Mouse (Mus musculus) cerebellum, adult 9-11 months (tissue): ENCODE measurements at regions not wholly inside any gene's neighbourhood (a gene's known extent, or its start where the extent isn't known, plus 50 kb on each side); places are given as distances from the start of the nearest gene placed in this dataset.
A peak's percentile ranks its signal among the peaks of the same experiment; 100 is the strongest.

ENCODE experiments used
- DNase-seq: peaks from one replicate; pipeline ENCODE4 v3.0.0; 2022

GRCm38 (mm10) chr14:24550763-24551471 lies 64.0 kb downstream of the Rps24 start:
- peak; percentile 40 for DNase-seq

DNA sequence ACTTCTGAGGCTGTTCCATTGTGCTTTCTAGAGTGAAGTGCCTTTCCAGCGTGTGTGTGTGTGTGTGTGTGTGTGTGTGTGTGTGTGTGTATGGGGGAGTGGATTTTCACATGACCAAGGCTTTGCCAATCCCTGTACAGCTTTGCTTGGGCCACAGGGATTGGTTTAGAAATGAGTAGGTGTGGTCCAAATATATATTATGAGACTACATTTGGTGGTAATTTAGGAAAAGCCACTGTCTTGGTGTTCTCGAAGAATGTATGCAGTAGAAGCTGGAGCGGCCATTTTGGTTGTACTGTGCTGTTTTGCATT lies 64.5 kb downstream of the Rps24 start:
- no peak for DNase-seq

DNA sequence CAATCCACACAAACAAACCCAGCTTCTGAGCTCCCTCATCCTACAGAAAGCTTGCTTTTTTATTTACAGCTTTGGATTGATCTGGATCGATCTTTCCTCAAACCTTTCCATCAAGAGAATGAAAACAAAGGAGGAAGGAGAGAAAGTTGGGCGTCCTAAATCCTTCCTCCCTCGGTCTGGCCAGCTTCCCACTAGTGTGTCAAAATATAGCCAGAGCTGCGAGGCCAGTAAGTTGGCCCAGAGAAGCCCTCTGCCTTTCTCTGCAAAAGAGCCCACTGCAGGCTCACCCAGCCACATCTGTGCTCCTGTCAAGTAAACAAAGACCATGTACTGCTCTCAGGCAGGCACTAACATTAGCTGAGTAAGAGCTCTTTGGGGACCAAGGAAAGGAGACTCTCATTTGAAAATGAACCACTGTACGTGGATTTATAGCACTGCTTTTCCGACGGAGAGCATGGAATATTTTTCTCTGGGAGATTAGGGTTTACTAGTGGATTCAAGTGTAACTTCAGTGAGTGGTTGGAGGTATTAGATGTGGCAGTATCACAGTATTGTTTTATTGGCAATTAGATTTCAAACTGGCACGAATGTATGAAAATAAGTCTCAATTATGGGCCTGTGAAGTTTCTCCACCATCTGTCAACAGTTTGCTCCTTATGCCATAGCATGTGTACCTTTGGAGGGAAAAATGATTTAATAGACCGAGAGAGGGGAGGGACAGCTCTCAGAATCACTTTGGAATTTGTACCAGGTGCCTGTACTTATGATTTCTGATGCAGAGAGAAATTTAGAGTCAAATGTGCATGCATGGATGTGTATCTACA lies 78.1 kb downstream of the Rps24 start:
- DNase-seq, result no peak

GRCm38 (mm10) chr14:24565718-24566322 lies 78.9 kb downstream of the Rps24 start:
- no peak for DNase-seq

- no peak for DNase-seq
Observed at GRCm38 (mm10) chr14:24575111-24575510, 88.2 kb downstream of the Rps24 start.

DNA sequence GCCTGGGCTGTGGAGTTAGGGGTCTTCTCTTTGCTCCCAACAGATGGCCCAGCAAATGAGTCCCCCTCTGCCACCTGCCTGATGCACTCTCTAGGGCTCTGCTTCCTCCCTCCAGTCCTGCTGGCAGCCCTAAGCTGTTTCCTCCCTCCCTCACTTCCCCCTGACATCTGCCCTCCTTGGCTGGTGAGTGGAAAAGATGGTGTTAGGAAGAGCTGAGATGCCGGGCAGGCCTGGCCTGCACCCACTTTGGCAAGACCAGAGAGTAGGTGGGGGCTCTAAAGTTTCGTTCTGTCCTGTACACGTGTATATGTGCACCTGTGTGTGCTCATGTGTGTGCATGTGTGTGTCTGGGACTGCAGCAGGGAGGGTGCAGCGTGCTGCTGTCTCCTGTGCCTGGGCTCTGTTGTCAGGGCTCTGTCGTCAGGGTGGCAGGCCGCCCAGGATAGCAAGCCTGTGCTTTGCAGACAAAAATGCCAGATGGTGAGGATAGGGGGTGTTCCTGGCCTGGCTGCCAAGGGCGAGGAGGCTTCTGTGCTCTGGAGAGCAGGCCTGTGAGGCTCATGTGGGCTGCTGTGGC lies 91.7 kb downstream of the Rps24 start:
- peak; percentile 98 for DNase-seq

- DNase-seq, result peak; percentile 65
Observed at GRCm38 (mm10) chr14:24579153-24579795, 92.3 kb downstream of the Rps24 start.

DNA sequence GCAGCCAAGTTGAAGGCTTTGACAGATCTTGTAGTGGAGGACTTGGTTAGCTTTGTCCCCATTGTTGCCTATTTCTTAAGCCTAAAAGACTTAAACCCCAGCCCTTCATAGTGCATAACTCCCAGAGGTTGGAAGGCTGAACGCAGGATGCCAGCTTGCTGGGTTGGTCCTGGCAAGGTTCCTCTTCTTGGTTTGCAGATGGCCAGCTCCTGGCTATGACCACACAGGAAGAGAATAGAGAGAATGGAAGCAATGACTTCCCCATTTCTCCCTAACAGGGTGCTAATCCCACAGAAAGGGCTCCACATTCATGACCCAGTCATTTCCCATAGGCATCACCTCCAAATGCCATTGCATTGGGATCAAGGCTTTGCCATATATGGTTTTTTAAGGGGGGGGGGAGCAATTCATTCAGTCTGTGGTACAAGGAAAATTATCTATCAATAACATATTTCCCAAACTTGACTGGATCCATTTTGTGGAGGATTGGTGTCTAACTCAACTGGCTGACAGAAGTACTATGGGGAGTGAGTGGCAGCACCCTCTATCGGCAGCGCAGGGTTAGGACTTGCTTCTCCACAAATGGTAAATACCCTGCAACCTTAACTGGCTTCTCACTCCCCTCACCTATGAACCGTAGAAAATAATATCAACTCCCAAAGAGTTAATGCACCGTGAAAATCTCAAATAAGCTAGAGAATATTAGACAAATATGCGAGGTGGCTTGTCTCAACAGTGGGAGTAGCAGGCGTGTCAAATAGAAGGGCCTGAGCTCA lies 99.4 kb downstream of the Rps24 start:
- DNase-seq, result no peak

GRCm38 (mm10) chr14:24586982-24587672 lies 100.2 kb downstream of the Rps24 start:
- no peak for DNase-seq

GRCm38 (mm10) chr14:24588041-24588440 lies 101.1 kb downstream of the Rps24 start:
- DNase-seq, result no peak

GRCm38 (mm10) chr14:24606444-24607173 lies 119.7 kb downstream of the Rps24 start:
- DNase-seq, result peak; percentile 51

DNA sequence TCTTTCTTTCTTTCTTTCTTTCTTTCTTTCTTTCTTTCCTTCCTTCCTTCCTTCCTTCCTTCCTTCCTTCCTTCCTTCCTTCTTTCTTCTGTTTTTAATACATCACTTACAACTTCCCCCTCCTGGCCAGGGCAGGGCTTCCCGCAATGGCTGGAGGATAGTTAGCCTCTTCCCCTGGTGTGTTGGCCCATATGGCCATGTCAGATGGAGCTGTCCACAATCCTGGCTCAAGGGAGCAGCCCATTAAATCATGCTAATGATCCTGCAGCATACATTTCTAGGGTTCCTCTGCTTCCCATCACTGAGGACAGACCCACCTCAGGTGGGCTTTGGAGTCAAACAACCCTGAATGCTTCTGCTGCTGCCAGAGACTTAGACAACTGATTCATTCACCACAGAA lies 121.4 kb downstream of the Rps24 start:
- DNase-seq, result peak; percentile 88

- DNase-seq, result peak; percentile 82
Observed at GRCm38 (mm10) chr14:24612254-24612995, 125.5 kb downstream of the Rps24 start.

DNA sequence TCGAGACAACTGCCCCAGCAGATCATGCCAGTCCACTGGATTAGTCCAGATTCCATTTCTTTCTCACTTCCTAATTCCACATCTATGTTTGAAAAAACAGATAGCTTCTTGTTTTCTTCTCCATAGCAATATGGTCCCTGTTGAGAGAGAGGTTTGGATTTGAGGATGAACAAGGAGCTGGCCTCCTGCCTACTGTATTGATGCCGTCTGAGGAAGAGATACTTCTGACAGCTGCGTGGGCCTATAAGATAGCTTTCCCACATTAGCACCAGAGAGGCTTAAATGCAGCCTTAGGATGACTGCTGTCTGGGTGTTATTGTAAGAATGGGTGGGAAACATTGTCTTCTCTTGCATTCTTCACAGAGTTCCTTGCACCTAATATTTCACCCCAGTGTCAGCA lies 128.9 kb downstream of the Rps24 start:
- no peak for DNase-seq

DNA sequence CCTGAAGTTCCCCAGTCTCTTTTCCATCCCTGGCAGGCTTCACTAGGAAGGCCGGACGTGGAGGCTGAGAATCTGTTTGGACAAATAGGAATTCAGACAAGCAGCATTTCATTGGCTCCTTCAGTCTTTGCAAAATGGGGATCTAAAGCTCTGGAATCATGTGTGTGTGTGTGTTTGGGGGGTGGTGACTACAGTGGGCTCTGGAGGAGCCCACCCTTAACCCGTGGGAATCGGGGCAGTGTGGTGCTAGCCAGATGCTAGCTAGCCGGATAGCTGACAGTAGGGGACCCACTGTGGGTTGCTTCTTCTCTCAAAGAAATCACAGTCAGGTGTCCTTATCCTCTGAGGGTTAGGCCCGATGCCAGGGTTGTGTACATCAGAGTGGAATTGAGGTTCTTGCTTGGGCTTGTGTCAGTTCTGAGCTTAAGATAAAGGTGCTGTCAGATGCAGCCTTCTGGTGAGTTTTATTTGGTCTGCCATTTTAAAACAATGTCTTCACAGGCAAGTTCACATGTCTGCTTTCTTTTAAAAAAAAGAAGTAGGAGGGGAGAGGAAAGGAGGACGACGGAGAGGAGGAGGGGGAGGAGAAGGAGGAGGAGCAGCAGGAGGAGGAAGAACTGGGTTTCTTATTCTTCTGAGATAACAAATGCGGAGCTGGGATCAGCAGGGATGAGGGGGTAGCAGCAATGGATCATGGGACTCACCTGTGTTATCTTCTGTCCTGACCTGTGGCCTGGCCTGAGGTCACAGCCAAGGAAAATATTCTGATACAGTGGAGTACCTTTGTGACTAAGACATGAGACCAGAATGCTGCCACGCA lies 129.6 kb downstream of the Rps24 start:
- no peak for DNase-seq

- DNase-seq, result no peak
Observed at GRCm38 (mm10) chr14:24617126-24617375, 130.1 kb downstream of the Rps24 start.

DNA sequence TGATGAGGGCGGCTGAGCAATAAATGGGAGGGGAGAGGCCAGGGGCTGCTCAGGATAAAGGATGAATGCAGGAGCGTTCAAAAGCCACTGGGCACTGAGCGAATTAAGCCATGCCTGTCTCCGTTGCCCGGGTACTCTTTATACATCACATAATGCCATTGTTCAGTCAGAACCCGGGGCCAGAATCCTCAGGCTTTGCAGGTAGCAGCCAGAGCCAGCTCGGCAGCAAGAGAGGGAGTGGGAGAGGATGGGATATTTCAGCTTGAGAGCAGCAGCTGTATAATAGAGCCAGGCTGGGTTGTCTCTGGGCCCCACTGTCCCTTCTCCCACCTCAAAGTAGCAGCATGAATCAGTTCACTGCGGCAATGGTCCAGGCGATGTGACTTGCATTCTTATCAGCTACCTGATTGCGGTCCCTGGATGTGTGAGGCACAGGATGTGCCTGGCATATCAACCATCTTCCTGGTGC lies 130.5 kb downstream of the Rps24 start:
- no peak for DNase-seq

DNA sequence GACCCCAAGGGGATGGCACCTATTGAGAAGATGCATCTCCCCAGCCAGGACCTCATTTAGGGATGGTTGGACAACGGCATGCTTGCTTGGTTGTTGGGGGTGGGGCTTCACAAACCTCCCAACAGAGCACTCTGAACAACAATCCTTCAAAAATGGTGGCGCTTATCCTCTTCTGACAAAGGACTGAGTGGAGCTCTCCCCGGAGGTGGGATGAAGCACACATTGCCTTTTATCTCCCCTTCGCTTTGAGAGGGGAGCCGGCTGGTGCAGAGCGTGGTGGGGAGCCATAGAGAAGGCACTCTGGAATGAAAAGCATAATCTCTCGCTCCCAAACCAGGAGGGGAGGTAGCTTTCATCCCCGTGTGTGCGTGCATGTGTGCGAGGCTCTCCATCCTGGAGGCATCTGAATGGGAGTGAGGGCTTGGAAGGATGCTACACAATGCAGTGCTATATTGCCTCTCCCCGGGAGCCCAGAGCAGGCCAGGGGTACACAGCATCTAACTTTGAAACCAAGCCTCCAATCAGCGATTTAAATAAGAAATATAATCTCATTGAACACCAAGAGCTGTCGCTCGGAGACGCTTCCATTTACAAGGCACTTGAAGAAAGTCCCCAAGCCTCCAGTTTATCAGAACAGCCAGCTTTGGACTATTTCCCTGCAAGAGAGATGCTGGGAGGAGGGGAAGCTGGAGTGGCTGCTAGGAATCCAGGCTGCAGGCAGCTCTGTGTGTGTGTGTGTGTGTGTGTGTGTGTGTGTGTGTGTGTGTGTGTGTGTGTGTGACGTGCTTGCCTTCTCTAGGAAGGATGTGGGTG lies 131.5 kb downstream of the Rps24 start:
- no peak for DNase-seq

GRCm38 (mm10) chr14:24631994-24632393 lies 145.1 kb downstream of the Rps24 start:
- peak; percentile 63 for DNase-seq
